Mouse (Mus musculus) A20 (cell line): ENCODE data around the gene Gm8857.
"Not testable (repeated sequence)": the region's sequence is repeated elsewhere in the genome, so short reads cannot be mapped to it uniquely, and the experiment has no call there.

Experiments
- DNase-seq: peaks from one replicate; pipeline ENCODE4 v3.0.0-alpha.2; 2011; ENCODE audit warnings: low read depth, low spot score

Gene Gm8857

GRCm38 (mm10) chr5:10947505-10947904 is at the start of gene Gm8857, which contains the start of gene Gm8871:
TSS of gene Gm8857 (plus strand) at chr5:10947807.
TSS of gene Gm8871 (plus strand) at chr5:10947805.
- not testable (repeated sequence) for DNase-seq

- peak; percentile 54 for DNase-seq
These were observed 5.9 kb downstream of the Gm8857 start for GRCm38 (mm10) chr5:10953512-10953911.

DNA sequence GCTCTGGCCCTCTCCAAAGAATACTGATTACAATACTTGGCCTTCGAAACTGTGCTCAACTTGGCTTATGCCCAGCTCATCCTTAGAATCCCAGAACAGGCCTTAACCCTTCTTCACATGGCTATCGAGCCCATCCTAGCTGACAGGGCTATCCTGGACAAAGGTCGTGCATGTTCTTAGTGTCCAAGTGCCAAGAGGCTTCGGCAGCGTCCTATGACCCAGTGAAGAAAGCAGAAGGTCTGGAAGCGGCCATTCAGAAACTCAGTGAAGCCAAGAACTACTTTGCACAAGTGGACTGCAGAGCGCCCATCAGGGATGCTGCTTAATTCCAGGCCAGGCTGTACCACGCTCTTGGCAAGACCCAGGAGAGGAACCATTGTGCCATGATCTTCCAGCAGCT is 10.4 kb downstream of the Gm8857 start:
- not testable (repeated sequence) for DNase-seq
